Mouse (Mus musculus) spleen, postnatal 36 days (tissue): ENCODE measurements around the gene Rhbg.

Source experiments
- DNase-seq, 2 experiments: peaks; one replicate each; pipeline ENCODE4 v3.0.0; 2022; ENCODE audit warnings: low spot score in 2 of 2, mixed read lengths in 1 of 2

The Rhbg gene

DNA sequence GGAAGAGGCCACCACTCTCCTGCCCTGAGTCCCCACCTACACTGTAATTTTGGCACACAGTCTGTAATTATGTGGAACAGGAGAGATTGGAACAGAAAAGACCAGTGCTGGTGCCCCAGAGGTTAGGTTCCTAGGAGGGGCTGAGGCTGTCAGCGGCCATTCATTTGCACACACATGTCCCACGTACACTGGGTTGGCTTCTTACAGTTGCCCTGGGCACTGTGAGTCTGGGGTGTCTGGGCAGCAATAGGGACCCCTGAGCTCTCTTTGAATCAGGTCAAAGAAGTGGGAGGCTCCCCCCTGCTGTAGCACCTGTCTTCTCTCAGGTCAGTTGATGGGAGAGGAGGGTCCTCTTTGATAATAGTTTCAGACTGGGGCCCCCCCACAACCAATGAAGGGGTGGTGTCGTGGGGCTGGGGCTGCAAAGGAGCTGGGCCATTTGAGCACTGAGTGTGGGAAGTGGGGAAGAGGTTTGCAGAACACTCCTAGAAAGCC, 46.2 kb downstream of the Rhbg start:
- no peak for DNase-seq

DNA sequence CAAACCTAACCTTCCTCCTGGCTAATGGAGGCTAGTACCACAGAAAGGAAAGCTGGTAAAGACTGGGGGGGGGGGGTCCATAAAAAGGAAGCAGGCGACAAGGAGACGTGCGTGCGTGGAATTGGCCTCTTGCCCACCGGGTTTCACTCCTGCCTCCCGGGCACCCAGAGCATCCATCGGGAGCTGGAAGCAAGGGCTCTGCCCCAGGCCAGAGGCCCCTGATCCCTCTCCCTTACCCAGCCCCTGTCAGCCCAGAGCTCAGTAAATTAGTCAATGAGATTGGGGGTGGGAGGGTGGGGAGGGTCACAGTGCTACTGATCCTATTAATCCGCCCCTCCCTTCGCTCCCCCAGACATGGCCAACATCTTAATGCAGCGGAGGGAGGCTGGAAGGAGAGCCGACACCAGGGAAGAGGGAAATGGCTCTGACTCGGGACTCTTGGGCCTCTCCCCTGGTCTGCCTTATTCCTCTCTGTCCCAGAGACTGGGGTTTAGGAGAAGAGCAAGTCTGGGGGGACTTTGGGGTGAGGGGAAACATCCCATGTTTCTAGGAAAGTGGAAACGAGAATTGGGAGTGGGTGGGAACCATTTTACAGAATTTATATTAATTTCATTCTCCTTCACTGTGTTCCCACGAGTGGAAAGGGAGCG, 46.9 kb downstream of the Rhbg start:
- no peak for DNase-seq

DNA sequence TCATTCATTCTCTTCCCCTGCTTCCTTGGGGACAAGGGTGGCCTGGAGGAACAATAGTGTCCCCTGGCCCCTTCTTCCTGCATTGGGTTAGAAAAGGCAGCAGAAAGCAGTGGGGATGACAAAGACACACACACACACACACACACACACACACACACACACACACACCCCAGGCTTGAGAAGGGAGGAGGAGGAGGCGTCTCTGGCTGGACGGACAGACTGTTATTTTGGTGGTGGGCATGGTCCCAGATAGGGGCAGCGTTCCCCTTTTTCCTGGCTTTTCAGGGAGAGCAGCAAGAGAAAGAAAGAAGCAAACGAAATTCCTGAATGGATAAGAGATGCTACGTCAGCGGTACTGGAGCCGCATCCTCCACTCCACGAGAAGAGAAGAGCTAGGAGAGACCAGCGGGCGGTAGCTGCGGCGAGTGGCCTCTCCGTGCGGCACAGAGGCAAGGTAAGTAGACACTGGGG, 47.6 kb downstream of the Rhbg start:
- DNase-seq = no peak

DNA sequence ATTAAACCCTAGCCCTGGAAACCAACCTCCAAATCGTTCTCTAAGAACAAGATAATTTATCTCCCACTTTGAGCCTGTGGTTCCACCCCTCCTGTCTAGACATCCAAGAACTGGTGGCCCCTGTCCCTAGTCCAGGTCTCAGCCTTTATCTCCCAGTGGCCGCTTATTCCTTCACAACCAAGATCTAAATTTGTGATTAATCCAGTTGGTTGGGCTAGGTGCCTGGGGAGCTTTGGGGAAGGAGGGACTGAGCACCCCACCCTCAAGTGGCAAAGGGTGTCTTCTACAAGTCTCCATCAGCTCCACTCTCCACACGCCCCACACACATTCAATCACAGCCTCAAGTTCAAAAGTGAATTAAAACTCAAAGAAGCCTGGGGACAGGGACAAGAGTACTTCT, 48.0 kb downstream of the Rhbg start:
- no peak for DNase-seq

DNA sequence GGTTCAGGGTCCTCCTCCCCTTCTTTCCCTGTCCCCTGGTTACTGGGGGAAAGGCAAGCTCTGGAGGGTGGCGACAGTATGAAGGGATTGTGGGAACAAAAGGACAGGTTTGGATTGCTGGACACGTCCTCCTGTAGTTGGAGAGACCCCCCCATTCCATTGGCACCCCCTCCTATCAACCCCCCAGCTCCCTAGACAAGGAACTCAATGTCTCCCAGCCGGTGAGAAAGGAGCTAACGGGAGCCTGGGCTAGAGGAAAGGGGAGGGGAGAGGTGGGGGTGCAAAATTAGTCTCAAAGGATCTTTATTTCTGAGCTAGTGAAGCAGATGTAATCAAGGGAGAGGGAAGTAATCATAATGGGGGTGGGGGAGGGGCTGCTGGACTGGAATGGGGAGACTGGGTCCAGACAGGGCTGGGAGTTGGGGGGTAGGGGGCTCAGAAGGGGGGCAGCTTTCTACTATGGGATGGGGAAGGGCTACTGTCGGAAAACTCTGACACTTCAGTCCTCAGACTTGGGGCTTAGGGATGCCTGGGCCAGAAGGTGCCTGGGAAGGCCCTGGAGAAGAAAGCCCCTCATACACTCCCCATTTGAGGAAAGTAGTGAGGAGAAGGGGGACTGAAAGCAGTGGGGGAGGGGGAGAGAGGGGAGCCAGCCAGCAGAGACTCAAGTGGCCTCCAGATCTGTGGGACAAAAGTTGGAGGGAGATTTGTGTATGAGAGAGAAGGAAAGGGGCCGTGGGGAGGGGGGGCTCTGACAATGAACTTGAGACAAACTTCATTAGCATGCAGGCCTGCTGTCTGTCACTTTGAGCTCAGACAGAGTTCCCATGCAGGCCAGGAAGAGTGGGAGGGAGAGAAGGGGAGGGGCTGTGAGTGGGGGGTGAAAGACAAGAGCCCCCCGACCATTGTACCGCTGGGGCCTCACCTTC, 48.7 kb downstream of the Rhbg start:
- DNase-seq = no peak

DNA sequence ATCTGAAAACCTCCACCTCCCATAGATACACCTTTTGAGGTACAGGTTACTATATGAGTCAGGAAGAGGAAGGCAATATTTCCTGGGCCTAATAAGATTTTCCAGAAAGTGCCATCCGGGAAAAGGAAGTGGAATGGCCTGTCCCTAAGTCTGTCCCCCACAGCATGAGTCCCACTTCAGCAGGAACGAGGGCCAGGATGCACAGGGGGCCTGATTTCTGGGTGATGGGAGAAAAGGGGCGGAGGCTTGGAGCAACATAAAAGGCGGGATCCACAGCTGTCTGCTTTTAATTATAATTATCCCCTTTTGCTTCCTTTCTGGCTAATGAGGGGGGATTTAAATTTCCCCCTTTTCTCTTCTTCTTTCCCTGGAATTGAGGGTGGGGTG, 49.3 kb downstream of the Rhbg start:
- no peak for DNase-seq

DNA sequence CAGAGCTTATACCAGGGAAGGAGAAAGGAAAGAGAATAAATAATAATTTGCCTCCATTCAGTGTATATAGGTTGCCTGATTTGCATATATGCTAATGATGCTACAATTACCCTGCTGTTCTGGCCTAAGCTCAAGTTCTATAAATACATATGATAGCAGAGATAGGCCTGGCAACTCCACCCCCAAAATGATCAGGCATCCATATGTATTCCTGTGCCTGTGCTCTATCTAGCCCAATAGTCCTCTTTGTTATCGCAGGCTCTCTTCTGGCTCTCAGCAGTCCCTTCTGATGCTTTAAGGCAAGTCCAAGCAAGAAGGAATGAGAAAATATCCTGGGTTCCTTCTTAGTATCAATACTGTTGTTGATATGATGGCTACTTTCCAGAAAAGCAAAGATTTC, 49.8 kb downstream of the Rhbg start:
- no peak for DNase-seq

DNA sequence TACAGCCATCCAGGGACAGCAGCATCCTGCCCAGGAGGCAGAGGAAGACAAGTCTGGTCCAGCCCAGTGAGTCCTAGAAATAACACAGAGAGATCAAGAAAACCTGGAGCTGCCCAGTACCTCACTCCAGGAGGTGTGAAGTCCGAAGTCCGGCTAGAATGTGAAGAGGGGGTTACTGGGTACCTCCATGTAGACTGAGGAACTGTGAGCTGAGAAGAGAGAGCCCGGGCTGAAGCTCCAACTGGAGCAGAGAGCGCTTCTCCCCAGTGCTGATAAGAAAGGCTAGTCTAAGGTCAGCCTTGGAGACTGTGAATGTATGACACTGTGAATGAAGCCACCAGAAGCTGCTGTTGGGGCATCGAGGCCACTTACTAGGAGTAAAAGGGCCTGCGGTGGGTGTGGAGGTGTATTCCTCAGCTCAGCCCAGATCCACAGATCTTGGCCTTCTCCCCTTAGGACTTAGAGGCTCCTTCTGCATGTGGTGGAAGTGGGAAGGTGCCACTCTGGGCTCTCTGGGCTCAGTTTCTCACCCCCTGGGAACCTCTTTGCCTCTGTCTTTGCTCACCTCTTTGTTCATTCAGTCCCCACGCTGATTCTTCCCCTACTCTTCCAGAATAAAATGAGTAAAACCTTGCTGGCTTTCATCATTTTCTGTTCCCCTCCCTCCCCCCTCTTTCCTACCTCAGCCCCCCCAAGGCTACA, 50.4 kb downstream of the Rhbg start:
- DNase-seq = no peak

DNA sequence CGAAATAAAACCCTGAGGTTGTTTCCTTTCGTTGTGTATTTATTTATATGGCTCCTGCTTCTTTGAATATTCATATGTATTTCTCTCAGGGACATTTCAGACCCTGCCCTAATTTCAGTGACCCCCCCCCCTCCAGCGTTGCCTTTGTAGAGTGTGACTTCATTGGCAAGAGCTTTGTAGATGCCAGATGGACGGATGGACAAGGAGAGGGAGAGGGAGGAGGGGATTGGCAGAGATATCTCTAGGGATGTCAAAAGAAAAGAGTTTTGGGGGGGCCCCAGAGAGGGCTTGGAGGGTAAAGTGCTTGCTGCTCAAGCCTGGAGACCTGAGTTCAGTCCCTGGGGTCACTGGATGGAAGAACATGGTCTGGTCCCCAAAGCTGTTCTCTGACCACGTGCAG, 51.1 kb downstream of the Rhbg start:
- DNase-seq = no peak

DNA sequence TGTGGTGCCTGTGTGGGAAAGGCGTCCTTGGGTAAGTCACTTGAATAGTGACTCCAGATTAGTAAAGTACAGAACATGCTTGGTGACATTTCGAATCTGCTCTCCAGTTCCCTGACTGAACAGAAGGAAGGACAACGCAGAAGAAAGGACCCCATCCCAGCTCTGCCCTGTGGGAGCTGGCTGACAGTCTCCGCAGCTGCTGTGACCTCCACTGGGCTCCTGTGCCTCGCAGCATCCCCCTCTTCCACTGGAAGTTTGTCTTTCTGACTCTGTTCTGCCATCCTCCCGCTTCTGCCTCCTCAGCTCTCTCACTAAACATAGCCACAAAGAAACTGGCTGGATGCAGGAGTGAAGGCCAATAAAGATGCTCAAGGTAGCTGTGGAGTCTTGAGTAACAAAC, 51.5 kb downstream of the Rhbg start:
- DNase-seq = no peak

DNA sequence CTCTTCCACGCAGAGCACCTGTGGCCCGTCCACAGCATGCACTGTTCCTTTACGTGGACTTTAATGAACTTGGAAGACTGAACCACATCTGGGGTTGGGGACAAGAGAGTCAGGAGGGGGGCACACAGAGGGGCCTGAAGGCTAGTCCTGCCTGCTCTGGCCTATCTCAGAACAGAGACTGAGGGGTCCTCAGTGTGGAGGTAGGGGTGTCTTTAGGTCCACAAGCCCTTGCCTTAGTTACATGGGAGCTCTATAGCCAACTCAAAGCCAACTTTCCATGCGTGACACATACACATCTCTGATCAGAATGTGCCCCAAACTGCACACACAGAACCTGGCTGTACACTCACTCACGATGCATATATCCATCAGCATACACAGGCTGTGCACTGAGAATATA, 52.9 kb downstream of the Rhbg start:
- no peak for DNase-seq

DNA sequence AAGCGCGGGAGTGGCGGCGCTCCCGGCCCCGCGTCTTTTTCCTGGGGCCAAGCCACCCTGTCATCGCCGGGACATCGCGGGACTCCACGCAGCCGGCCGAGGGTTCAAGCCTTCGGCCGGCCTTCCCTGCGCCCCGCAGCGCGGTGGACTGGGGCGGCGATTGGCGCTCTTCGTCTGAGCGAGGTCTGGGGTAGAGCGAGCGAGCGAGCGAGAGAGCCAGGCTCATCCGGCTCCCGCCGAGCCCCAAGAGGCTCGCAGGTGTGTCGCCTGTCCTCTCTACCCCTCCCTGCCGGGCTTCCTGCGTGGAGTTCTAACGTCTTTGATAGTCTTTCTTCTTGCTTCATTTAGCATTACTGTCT, 53.6 kb downstream of the Rhbg start:
- DNase-seq = no peak

DNA sequence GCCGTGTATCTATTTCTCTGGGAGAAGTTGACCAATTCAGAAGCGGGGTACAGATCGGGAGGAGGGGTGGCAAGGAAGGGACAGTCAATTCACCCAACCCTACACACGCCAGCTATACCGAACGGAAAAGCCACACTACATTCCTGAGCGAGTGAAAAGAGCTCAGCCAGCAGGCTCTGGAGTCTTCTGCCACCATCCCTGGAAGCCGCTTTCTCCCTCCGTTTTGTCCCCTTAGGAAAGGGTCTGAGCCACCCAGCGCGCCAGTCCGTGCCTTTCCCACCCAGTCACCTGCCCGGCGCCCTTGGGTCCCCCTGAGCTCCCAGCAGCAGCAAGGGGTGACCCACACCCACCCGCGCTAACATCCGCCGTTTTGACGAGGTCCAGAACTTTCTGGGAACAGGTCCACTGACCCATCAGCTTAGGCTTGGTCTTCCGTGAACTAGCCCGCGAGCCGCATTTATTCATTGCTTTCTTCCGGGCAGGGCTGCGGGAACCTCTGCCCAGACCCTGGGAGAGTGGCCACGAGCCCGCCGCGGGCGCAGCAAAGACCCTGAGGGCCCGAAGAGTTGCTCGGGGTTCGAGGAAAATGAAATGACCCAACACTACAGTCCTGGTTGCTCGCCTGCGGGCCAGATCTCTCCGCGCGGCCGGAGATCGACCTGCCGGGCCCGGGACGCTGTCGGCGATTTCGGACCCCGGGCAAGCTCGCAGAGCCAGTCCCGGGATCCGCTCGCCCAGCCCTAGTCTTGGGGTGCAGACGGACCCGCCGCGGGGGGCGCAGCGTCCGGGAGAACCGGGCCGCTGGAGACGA, 54.1 kb downstream of the Rhbg start:
- DNase-seq = no peak

DNA sequence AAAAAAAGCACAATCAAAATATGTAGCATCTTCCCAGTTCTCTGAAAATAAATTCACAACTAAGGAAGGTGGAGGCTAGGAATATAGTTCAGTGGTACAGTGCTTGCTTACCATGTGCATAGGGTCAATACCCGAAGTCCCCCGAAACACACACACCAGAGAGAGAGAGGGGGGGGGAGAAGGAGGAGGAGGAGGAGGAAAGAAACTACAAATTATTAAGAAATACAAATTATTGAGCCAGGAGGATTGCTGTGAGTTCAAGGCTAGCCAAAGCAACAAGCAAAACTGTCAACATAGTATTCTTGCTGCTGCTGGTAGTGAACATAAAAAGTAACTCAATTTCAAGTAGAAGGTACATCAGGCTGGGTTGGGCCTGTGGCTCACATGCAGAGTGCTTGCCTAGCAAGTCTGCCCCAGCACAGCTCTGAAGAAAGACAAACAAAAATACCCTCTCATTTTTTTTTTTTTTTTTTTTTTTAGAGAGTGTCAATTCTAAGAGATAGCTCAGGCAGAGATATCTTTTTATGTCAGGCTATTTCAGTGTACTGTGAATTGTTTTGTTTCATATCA, 54.9 kb downstream of the Rhbg start:
- no peak for DNase-seq

DNA sequence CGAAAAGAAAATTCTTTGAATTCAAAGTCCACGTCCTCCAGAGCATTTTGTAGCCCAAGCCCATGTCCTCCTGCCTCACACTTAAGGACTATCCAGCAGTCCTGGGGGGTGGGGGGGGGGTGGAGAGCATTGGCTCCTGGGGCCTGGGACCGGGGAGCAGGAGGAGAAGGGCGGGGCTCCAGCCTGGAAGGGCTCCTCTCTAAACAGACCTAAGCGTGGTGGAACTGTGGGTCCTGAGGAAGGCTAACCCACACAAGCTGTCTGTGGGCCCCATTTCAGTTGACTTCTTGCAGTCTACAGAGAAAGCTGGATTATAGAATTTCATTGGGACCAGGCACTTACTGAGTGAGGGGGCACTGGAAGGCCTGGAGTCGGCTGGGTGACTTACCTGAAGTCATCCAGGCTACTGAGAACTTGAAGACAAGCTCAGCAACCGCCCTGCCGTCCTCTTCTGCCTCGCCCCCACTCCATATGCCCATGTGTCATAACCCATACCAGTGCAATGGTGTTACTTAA, 55.9 kb downstream of the Rhbg start:
- DNase-seq = no peak

DNA sequence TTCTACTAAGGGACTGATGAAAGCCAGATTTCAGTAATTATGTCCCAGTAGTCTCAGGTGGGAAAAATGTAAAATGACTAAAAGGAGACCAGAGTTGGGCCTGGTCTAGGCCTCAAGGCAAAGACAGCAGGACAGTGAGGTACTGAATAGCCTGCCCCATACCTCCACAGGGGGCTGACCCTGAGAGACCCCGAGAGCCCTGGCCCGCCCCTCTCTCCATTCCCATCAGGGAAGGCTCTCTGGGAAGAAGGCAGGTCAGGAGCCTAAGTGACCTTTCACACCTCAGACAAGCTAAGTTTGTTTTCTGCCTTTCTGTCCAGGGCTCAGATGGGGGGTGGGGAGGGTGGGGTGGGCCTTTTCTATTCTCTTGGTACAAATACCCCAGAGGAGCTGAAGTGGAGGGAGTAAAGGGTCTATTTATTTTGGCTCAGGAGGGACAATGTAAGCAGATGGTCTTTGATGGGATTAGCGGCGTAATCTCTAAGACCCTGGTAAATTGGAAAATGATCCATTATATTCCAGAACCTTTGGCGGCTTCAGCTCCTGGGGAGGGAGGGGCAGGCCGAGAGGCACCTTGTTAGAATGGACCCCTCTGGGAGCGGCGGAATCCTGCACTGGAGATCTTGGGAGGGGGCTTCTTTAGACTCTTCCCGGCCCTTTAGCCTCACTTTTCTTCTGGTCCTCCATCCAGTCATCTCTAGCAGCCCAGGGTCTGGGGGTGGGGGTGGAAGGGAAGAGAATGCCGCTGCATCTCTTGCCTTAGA, 56.6 kb downstream of the Rhbg start:
- no peak for DNase-seq
